Mouse (Mus musculus): ENCODE measurements around the gene Ptpn23.

DNA sequence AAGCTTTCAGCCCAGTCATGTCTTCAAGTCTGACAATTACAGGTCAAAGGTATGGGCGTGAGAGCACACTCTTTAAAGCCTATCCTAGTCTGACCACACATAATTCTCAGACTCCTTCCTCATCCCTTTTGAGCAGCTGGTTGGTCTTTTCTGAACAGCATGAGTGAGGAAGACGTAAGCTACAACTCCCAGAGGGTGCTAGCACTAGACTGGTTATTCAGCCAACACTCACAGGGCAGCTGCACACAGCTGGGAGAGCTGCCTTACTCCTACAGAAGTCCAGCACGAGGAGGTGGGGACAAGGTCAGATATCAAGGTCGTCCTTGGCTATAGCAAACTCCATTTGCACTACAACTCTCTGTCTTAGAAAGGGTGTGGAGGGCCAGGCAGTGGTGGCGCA, 7.4 kb downstream of the Ptpn23 start:
- TF ChIP-seq CTCF (IDR thresholded peaks at IDR 0.05; ENCODE audit: low read depth, low read length) = no peak
- no peak for TF ChIP-seq EP300 (IDR thresholded peaks at IDR 0.05; ENCODE audit: insufficient read depth, low read depth, low read length)
